In the genomic region with DNA sequence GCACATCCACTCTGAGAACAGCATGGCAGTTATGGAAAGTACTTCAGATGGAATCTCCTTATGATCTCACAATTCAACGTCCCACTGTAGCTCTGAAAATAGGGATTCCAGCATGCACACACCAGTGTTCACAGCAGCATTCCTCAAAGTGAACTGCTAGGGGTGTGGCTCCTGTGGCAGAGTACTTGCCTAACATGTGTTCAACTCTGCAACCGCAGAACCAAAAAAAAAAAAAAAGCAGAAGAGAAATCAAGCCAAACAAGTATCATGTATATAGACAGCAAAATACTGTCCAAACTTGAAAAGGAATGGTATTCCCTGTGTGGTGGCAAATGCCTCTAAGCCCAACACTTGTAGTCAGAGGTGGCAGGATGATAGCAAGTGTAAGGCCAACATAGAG, we compare ENCODE assay signal across 18 mouse cellular contexts.
"Had no signal": no experiment of that assay in that cellular context is flagged by ENCODE, and none has a peak within 500 bp of the region (broad histone marks: within the 10 kb centered on the region; RNA-seq: fewer than 3 reads in every experiment).

No protein-coding gene starts in this region.

- DNase-seq: kidney, adult 2 months; kidney, postnatal 25 days; layer of hippocampus, adult 9-11 months; liver, embryonic 13.5 days; lung, embryonic 14.5 days; right cerebral cortex, adult 18-20 months; right cerebral cortex, postnatal 14 days; right cerebral cortex, postnatal 4 days; thymus, adult 2 months; thymus, postnatal 14 days had no signal

- H3K27ac ChIP-seq: kidney, postnatal 0 days; layer of hippocampus, adult 2 months; liver, embryonic 13.5 days; midbrain, embryonic 12.5 days; midbrain, embryonic 15.5 days; neural tube, embryonic 12.5 days; neural tube, embryonic 15.5 days; stomach, postnatal 0 days had no signal

- H3K36me3 ChIP-seq: liver, embryonic 13.5 days; midbrain, embryonic 12.5 days; midbrain, embryonic 15.5 days; neural tube, embryonic 12.5 days; neural tube, embryonic 15.5 days had no signal

- H3K9ac ChIP-seq: liver, embryonic 13.5 days; lung, embryonic 14.5 days; midbrain, embryonic 12.5 days; midbrain, embryonic 15.5 days; neural tube, embryonic 12.5 days; neural tube, embryonic 15.5 days had no signal

- H3K27me3 ChIP-seq: liver, embryonic 13.5 days; midbrain, embryonic 12.5 days; midbrain, embryonic 15.5 days; neural tube, embryonic 12.5 days; neural tube, embryonic 15.5 days had no signal

- H3K4me1 ChIP-seq: liver, embryonic 13.5 days; midbrain, embryonic 12.5 days; midbrain, embryonic 15.5 days; neural tube, embryonic 12.5 days; neural tube, embryonic 15.5 days had no signal

- ATAC-seq: lung, postnatal 0 days; midbrain, embryonic 15.5 days had no signal

- H3K9me3 ChIP-seq: liver, embryonic 13.5 days; midbrain, embryonic 12.5 days; midbrain, embryonic 15.5 days; neural tube, embryonic 12.5 days; neural tube, embryonic 15.5 days had no signal

- H3K4me2 ChIP-seq: liver, embryonic 13.5 days; lung, embryonic 14.5 days; midbrain, embryonic 12.5 days; midbrain, embryonic 15.5 days; neural tube, embryonic 12.5 days; neural tube, embryonic 15.5 days had no signal

- H3K4me3 ChIP-seq: layer of hippocampus, adult 2 months; liver, embryonic 13.5 days; midbrain, embryonic 12.5 days; midbrain, embryonic 15.5 days; neural tube, embryonic 12.5 days; neural tube, embryonic 15.5 days had no signal
